Mouse (Mus musculus) Patski (cell line): ENCODE measurements around the gene Rgs21. TPM values are rescaled to one million over a fixed set of nuclear protein-coding genes. Genes with fewer than 3 reads are reported as not detected.

ENCODE experiments used
- ATAC-seq: fragments of 100-300 bp; one replicate; pipeline ENCODE4 v1.8.0; 2021
- CTCF ChIA-PET: fragments of 350-600 bp; sonication (Branson Sonifier 250); formaldehyde crosslinking; loops from one replicate; lab custom pipeline; 2022; ENCODE audit warnings: inconsistent platforms; lab: Charles Lee
- POLR2A ChIA-PET: fragments of 350-600 bp; sonication (Branson Sonifier 250); formaldehyde crosslinking; loops from one replicate; lab custom pipeline; 2022; ENCODE audit warnings: antibody characterized with exemption, inconsistent platforms; lab: Charles Lee
- DNase-seq: peaks from one replicate; pipeline ENCODE4 v3.0.0-alpha.2; 2011; ENCODE audit warnings: low read depth, low spot score
- H3K27me3 ChIP-seq: fragments of 371-371 bp; one replicate; pipeline ENCODE4 v1.5.1; 2021
- CTCF ChIP-seq: fragments of 100-300 bp; IDR thresholded peaks from one replicate; pipeline ENCODE4 v1.5.1; 2021
- in situ Hi-C: fragments of 300-500 bp; cut with MboI; formaldehyde crosslinking; loops from 3 replicates; pipeline ENCODE4 v1.11.1; 2018; ENCODE audit warnings: low pct_unique_long_range_greater_than_20kb, mixed read lengths
- polyA plus RNA-seq: library from polyadenylated mRNA; unstranded; gene quantifications from one replicate; pipeline ENCODE4 v1.2.3, GENCODE M21; 2021

The Rgs21 gene
- polyA plus RNA-seq, 1 experiment from 2014 or later, result not detected

DNA sequence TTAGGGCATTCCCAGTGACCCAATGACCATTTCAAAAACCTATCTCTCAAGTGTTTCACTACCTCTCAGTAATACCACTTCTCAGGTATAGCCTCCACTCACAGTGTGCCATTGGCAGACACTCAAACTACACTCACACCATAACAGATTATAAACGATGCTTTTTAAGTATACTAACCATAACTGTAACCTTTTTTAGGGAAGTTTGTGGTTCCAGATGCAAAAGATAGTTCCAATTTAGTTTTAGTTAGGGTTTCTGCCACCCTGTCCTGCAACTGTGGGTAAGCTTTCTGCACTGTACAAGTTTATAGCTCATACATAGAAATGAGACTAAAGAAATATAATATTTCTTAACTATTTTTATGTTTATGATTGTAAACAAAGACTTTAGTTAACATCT, 67.7 kb downstream of the Rgs21 start:
- CTCF ChIA-PET, result no interaction called here

DNA sequence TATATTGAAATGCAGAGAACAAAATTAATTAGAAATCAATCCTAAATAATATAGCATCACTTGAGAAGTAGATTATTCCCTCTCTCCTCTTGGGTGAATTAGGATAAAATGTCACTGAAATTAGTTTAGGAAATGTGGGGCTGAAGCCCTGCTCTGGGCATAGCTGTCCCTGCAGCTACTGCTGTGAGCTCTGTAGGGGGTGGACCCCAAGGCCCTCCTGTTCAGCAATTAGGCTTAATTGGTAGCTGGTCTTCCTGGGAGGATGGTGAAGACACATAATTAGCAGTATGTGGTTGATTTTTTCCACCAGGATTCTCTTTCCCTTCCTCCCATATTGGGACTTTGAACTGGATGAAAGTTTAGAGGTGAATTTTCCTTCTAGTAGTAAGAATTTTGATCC, 68.7 kb downstream of the Rgs21 start:
- CTCF ChIA-PET, result no interaction called here
- TF ChIP-seq CTCF, result no peak
- DNase-seq, result no peak
- ATAC-seq, result no peak
- POLR2A ChIA-PET, result no interaction called here
- H3K27me3 ChIP-seq, result no peaks in the 10 kb centered on the region
- in situ Hi-C loops, result no loop called here

More for the DNA sequence above, 67.7 kb downstream of the Rgs21 start:
- no peak for ATAC-seq
- H3K27me3 ChIP-seq, result no peaks in the 10 kb centered on the region
- DNase-seq, result no peak
- POLR2A ChIA-PET, result no interaction called here
- in situ Hi-C loops, result no loop called here
- no peak for TF ChIP-seq CTCF

DNA sequence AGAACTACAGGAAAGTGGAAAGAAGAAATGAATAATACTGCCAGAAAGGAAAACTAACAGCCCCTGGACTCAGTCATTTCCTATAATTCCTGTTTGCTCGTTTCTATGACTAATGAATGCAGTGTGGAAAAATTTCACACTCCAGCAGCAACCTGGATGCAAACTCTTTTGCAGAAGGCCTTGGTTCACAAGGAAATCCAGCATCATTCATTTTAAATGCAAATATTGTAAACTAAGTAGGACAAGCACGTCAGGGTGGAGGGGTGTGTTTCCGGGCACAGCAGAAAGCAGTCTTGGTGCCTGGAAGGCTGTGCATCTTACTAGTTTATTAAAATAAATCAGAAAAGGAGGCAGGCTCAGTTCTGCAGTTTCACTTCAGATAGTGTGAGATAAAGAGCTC, 69.4 kb downstream of the Rgs21 start:
- H3K27me3 ChIP-seq, result no peaks in the 10 kb centered on the region
- DNase-seq (no peak), ATAC-seq (no peak)
- no peak for TF ChIP-seq CTCF
- CTCF ChIA-PET, result no interaction called here
- in situ Hi-C loops, result no loop called here
- POLR2A ChIA-PET, result no interaction called here

DNA sequence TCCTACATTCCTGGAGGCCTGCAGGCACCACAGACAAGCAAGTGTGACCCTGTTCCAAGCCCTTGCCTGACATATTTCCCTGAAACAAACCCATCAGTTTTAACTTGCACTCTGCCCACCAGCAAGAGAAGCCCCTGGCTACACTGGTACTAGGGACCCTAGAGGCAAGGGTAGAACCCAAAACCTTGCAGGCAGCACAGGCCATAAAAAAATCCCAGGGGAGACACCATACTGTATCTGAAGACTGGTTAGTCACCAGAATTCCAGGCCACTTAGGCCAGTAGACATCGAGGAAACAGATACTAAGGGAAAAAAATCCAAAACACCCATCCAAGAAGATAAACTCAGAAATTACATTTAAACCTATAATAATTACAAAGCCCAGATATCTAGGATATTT, 74.1 kb downstream of the Rgs21 start:
- ChIA-PET CTCF (no interaction called here), POLR2A (no interaction called here)
- DNase-seq (no peak), ATAC-seq (no peak)
- TF ChIP-seq CTCF, result no peak
- in situ Hi-C loops, result no loop called here
- no peaks in the 10 kb centered on the region for H3K27me3 ChIP-seq

DNA sequence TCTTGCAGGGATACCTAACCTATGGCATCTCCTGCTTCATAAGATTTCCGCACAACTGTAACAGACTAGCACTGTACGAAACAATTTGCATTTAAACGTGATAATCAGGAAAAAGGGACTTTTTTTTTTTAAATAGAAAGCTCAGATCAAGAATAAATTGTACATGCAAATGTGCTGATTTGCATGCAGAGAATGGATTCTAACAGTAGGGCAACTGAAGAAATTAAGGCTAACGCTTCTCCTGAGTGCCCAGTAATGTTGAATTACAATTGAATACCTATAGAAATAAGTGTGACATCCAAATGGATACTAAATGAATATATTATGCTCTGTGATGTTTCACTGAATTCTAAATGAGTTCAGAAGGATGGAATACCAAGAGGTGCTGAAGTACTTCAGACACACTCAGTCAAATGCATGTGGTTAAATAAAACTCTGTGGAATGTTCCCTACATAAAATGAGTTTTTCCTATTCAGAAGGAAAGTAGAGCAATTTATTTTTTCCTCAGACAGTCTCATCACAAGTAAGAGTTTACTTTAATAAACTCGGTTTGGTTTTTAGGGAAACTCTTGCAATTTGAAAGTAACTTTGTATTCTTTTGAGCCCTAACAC, 79.1 kb downstream of the Rgs21 start:
- no peak for ATAC-seq
- CTCF ChIA-PET, result no interaction called here
- no peak for TF ChIP-seq CTCF
- H3K27me3 ChIP-seq, result no peaks in the 10 kb centered on the region
- in situ Hi-C loops, result no loop called here
- POLR2A ChIA-PET, result no interaction called here
- no peak for DNase-seq

Other genes with a start within 250 kb of the Rgs21 start
- not detected for gene Rgs18, start 207.8 kb upstream of the Rgs21 start, polyA plus RNA-seq